Mouse (Mus musculus): ENCODE measurements around the gene Kcnq1.

GRCm38 (mm10) chr7:143458963-143459331 is 352.8 kb downstream of the Kcnq1 start:
- no peak for TF ChIP-seq CTCF (IDR thresholded peaks at IDR 0.05; ENCODE audit: insufficient read depth, low read length)
- no peak for TF ChIP-seq POLR2A (IDR thresholded peaks at IDR 0.05; ENCODE audit: borderline replicate concordance, extremely low read depth, low read depth, low read length)
